Mouse (Mus musculus) brain, adult 2 months (tissue): ENCODE data around the gene Tbl3.
"Not testable (repeated sequence)": the region's sequence is repeated elsewhere in the genome, so short reads cannot be mapped to it uniquely, and the experiment has no call there.

ENCODE experiments used
- DNase-seq: peaks from one replicate; pipeline ENCODE4 v3.0.0; 2011; ENCODE audit warnings: low read depth, low spot score

The Tbl3 gene

GRCm38 (mm10) chr17:24727618-24728017 lies 20.2 kb upstream of the Tbl3 start, which contains the start of gene Rpl3l:
Gene Rpl3l, plus strand, starts transcription at chr17:24727820.
- DNase-seq = no peak

GRCm38 (mm10) chr17:24725637-24726390 lies 18.4 kb upstream of the Tbl3 start:
- DNase-seq = no peak

- peak; percentile 96 for DNase-seq
Observed at GRCm38 (mm10) chr17:24724184-24724583, 16.7 kb upstream of the Tbl3 start, which contains the start of gene Ndufb10. Gene Ndufb10, minus strand, starts transcription at chr17:24724478.

GRCm38 (mm10) chr17:24723881-24724180 lies 16.4 kb upstream of the Tbl3 start:
- no peak for DNase-seq

GRCm38 (mm10) chr17:24723122-24723880 lies 15.8 kb upstream of the Tbl3 start:
- DNase-seq = no peak

GRCm38 (mm10) chr17:24722220-24722924 lies 14.9 kb upstream of the Tbl3 start:
- no peak for DNase-seq

- not testable (repeated sequence) for DNase-seq
Observed at GRCm38 (mm10) chr17:24721383-24721955, 14.0 kb upstream of the Tbl3 start.

GRCm38 (mm10) chr17:24720616-24721015 lies 13.2 kb upstream of the Tbl3 start:
- not testable (repeated sequence) for DNase-seq

- DNase-seq = peak; percentile 100
Observed at GRCm38 (mm10) chr17:24719494-24720222, 12.2 kb upstream of the Tbl3 start.

GRCm38 (mm10) chr17:24718938-24719337 lies 11.5 kb upstream of the Tbl3 start:
- not testable (repeated sequence) for DNase-seq

- no peak for DNase-seq
Observed at GRCm38 (mm10) chr17:24717943-24718342, 10.5 kb upstream of the Tbl3 start, which contains the start of the genes Rnf151 and Rps2. Gene Rnf151, minus strand, starts transcription at chr17:24718063. Gene Rps2, plus strand, starts transcription at chr17:24718116.

GRCm38 (mm10) chr17:24716166-24716682 lies 8.8 kb upstream of the Tbl3 start:
- no peak for DNase-seq

GRCm38 (mm10) chr17:24715556-24715955 lies 8.1 kb upstream of the Tbl3 start:
- no peak for DNase-seq

- peak; percentile 72 for DNase-seq
Observed at GRCm38 (mm10) chr17:24708646-24709045, 1.2 kb upstream of the Tbl3 start.

- DNase-seq = no peak
Observed at GRCm38 (mm10) chr17:24707801-24708425, 453 bp upstream of the Tbl3 start.

GRCm38 (mm10) chr17:24705821-24706220 lies 1.6 kb downstream of the Tbl3 start:
- no peak for DNase-seq

GRCm38 (mm10) chr17:24701251-24701650 lies 6.2 kb downstream of the Tbl3 start:
- no peak for DNase-seq

GRCm38 (mm10) chr17:24699473-24699872 lies 8.0 kb downstream of the Tbl3 start:
- no peak for DNase-seq

GRCm38 (mm10) chr17:24698715-24699114 lies 8.7 kb downstream of the Tbl3 start:
- DNase-seq = no peak

GRCm38 (mm10) chr17:24697985-24698384 lies 9.5 kb downstream of the Tbl3 start:
- DNase-seq = no peak
